Mouse (Mus musculus): Measurements from ENCODE around the gene Nae1. TPM values are rescaled to one million over a fixed set of nuclear protein-coding genes. Genes with fewer than 3 reads are reported as not detected.

The Nae1 gene
- total and polyA plus RNA-seq, 3 experiments: 26.0 to 95.0 (median 33.6) TPM

GRCm38 (mm10) chr8:104467463-104467862 lies 67.0 kb downstream of the Nae1 start:
- H3K79me2 ChIP-seq (replicated peaks; ENCODE audit: control insufficient read depth, extremely low read depth, insufficient read depth, poor library complexity, severe bottlenecking): no peaks in the 10 kb centered on the region
- in situ Hi-C loops (cut with MboI; ENCODE audit: low pct_ligation_motif_present, low pct_unique_long_range_greater_than_20kb, low sequenced_read_pairs): no loop called here
- H3K4me3 ChIP-seq (replicated peaks in 1 of 3; ENCODE audit: low read depth in 2 of 3, low read length in 2 of 3, poor library complexity in 1 of 3): no peak overlapping the region
- H3K36me3 ChIP-seq (replicated peaks in 1 of 2; ENCODE audit: control insufficient read depth in 1 of 2, insufficient read depth in 1 of 2, low read length in 1 of 2): no peaks in the 10 kb centered on the region
- H3K4me1 ChIP-seq (ENCODE audit: control insufficient read depth in 1 of 2, insufficient read depth in 2 of 2): no peaks in the 10 kb centered on the region
- H3K27me3 ChIP-seq (replicated peaks): no peaks in the 10 kb centered on the region
- TF ChIP-seq MAFK (IDR thresholded peaks at IDR 0.05; ENCODE audit: insufficient replicate concordance, low read length) (no peak), PAX5 (IDR thresholded peaks at IDR 0.05; ENCODE audit: low read length) (no peak), CTCF (conservative IDR thresholded peaks at IDR 0.05 in 1 of 2, IDR thresholded peaks at IDR 0.05 in 1 of 2; ENCODE audit: low read depth in 2 of 2, low read length in 2 of 2) (no peak), MEF2A (IDR thresholded peaks at IDR 0.05; ENCODE audit: borderline replicate concordance, low read depth, low read length) (no peak), JUND (conservative IDR thresholded peaks at IDR 0.05; ENCODE audit: low read depth, low read length) (no peak), NRF1 (IDR thresholded peaks at IDR 0.05; ENCODE audit: low read depth, low read length) (no peak), UBTF (IDR thresholded peaks at IDR 0.05; ENCODE audit: low read depth, low read length) (no peak), USF1 (IDR thresholded peaks at IDR 0.05; ENCODE audit: low read depth, low read length) (no peak)
- no peak overlapping the region for H3K27ac ChIP-seq (ENCODE audit: insufficient read depth, low read depth)
- no peak overlapping the region for H3K4me2 ChIP-seq (ENCODE audit: insufficient read depth, low read depth, poor library complexity, severe bottlenecking)
- H3K9me3 ChIP-seq (replicated peaks; ENCODE audit: low read length): no peaks in the 10 kb centered on the region
- H3K9ac ChIP-seq (ENCODE audit: insufficient read depth, low read depth): no peak overlapping the region
- dilution Hi-C loops (cut with MboI; ENCODE audit: extremely low pct_ligation_motif_present, extremely low pct_unique_long_range_greater_than_20kb, low sequenced_read_pairs): no loop called here
- no peak for DNase-seq (ENCODE audit: extremely low read depth)

Other genes starting within 250 kb of the Nae1 start
- not detected in 2 replicates for gene Cmtm2a, start 241.5 kb downstream of the Nae1 start, total RNA-seq (2012; rRNA removed)
- gene Cmtm2a, start 241.5 kb downstream of the Nae1 start, total RNA-seq (2014; rRNA removed): not detected in 2 replicates
- not detected in 2 replicates for gene Cmtm2a, start 241.5 kb downstream of the Nae1 start, polyA plus RNA-seq (2012; ENCODE audit: insufficient read length, low read depth)
- not detected in 2 replicates for gene Gm45711, start 224.6 kb downstream of the Nae1 start, total RNA-seq (2012; rRNA removed)
- gene Gm45711, start 224.6 kb downstream of the Nae1 start, total RNA-seq (2014; rRNA removed): not detected in 2 replicates
- not detected in 2 replicates for gene Gm45711, start 224.6 kb downstream of the Nae1 start, polyA plus RNA-seq (2012; ENCODE audit: insufficient read length, low read depth)
- gene Cmtm1, start 224.5 kb downstream of the Nae1 start, total RNA-seq (2012; rRNA removed): not detected in 2 replicates
- gene Cmtm1, start 224.5 kb downstream of the Nae1 start, total RNA-seq (2014; rRNA removed): not detected in 2 replicates
- gene Cmtm1, start 224.5 kb downstream of the Nae1 start, polyA plus RNA-seq (2012; ENCODE audit: insufficient read length, low read depth): not detected in 2 replicates
- not detected in 2 replicates for gene Gm11020, start 213.1 kb downstream of the Nae1 start, total RNA-seq (2012; rRNA removed)
- not detected in 2 replicates for gene Gm11020, start 213.1 kb downstream of the Nae1 start, total RNA-seq (2014; rRNA removed)
- not detected in 2 replicates for gene Gm11020, start 213.1 kb downstream of the Nae1 start, polyA plus RNA-seq (2012; ENCODE audit: insufficient read length, low read depth)
- gene Cmtm2b, start 212.4 kb downstream of the Nae1 start, total RNA-seq (2012; rRNA removed): not detected in 2 replicates
- gene Cmtm2b, start 212.4 kb downstream of the Nae1 start, total RNA-seq (2014; rRNA removed): not detected in 2 replicates
- not detected in 2 replicates for gene Cmtm2b, start 212.4 kb downstream of the Nae1 start, polyA plus RNA-seq (2012; ENCODE audit: insufficient read length, low read depth)
- 3.9 TPM in 2 replicates for gene Cmtm3, start 195.2 kb downstream of the Nae1 start, total RNA-seq (2012; rRNA removed)
- 4.2 and 4.3 TPM in 2 replicates for gene Cmtm3, start 195.2 kb downstream of the Nae1 start, total RNA-seq (2014; rRNA removed)
- 8.8 and 11.0 TPM in 2 replicates for gene Cmtm3, start 195.2 kb downstream of the Nae1 start, polyA plus RNA-seq (2012; ENCODE audit: insufficient read length, low read depth)
- 2.3 and 2.7 TPM in 2 replicates for gene Cmtm4, start 138.8 kb downstream of the Nae1 start, total RNA-seq (2012; rRNA removed)
- 2.5 and 2.6 TPM in 2 replicates for gene Cmtm4, start 138.8 kb downstream of the Nae1 start, total RNA-seq (2014; rRNA removed)
- 2.6 and 3.0 TPM in 2 replicates for gene Cmtm4, start 138.8 kb downstream of the Nae1 start, polyA plus RNA-seq (2012; ENCODE audit: insufficient read length, low read depth)
- 12.7 and 15.8 TPM in 2 replicates for gene Dync1li2, start 91.6 kb downstream of the Nae1 start, total RNA-seq (2012; rRNA removed)
- gene Dync1li2, start 91.6 kb downstream of the Nae1 start, total RNA-seq (2014; rRNA removed): 14.3 and 17.7 TPM in 2 replicates
- 22.8 and 30.4 TPM in 2 replicates for gene Dync1li2, start 91.6 kb downstream of the Nae1 start, polyA plus RNA-seq (2012; ENCODE audit: insufficient read length, low read depth)
- gene Terb1, start 24.7 kb downstream of the Nae1 start, total RNA-seq (2012; rRNA removed): not detected in 2 replicates
- gene Terb1, start 24.7 kb downstream of the Nae1 start, total RNA-seq (2014; rRNA removed): not detected in 2 replicates
- not detected in 2 replicates for gene Terb1, start 24.7 kb downstream of the Nae1 start, polyA plus RNA-seq (2012; ENCODE audit: insufficient read length, low read depth)
- gene Car7, start 52 bp upstream of the Nae1 start, total RNA-seq (2012; rRNA removed): 0.85 and 0.88 TPM in 2 replicates
- gene Car7, start 52 bp upstream of the Nae1 start, total RNA-seq (2014; rRNA removed): 0.62 and 0.92 TPM in 2 replicates
- 1.2 and 1.3 TPM in 2 replicates for gene Car7, start 52 bp upstream of the Nae1 start, polyA plus RNA-seq (2012; ENCODE audit: insufficient read length, low read depth)
- 8.7 and 11.9 TPM in 2 replicates for gene Pdp2, start 56.8 kb upstream of the Nae1 start, total RNA-seq (2012; rRNA removed)
- 6.9 and 7.6 TPM in 2 replicates for gene Pdp2, start 56.8 kb upstream of the Nae1 start, total RNA-seq (2014; rRNA removed)
- gene Pdp2, start 56.8 kb upstream of the Nae1 start, polyA plus RNA-seq (2012; ENCODE audit: insufficient read length, low read depth): 8.3 and 9.6 TPM in 2 replicates
- gene Cdh16, start 89.8 kb upstream of the Nae1 start, total RNA-seq (2012; rRNA removed): not detected in 2 replicates
- not detected in 2 replicates for gene Cdh16, start 89.8 kb upstream of the Nae1 start, total RNA-seq (2014; rRNA removed)
- gene Cdh16, start 89.8 kb upstream of the Nae1 start, polyA plus RNA-seq (2012; ENCODE audit: insufficient read length, low read depth): not detected in 2 replicates
- 30.9 and 31.1 TPM in 2 replicates for gene Rrad, start 96.7 kb upstream of the Nae1 start, total RNA-seq (2012; rRNA removed)
- 29.4 and 31.7 TPM in 2 replicates for gene Rrad, start 96.7 kb upstream of the Nae1 start, total RNA-seq (2014; rRNA removed)
- 32.3 and 33.6 TPM in 2 replicates for gene Rrad, start 96.7 kb upstream of the Nae1 start, polyA plus RNA-seq (2012; ENCODE audit: insufficient read length, low read depth)
- gene Ciao2b, start 107.3 kb upstream of the Nae1 start, total RNA-seq (2012; rRNA removed): 76.4 and 81.1 TPM in 2 replicates
- gene Ciao2b, start 107.3 kb upstream of the Nae1 start, total RNA-seq (2014; rRNA removed): 72.2 and 74.4 TPM in 2 replicates
- gene Ciao2b, start 107.3 kb upstream of the Nae1 start, polyA plus RNA-seq (2012; ENCODE audit: insufficient read length, low read depth): 75.8 and 76.4 TPM in 2 replicates
- not detected in 2 replicates for gene Ces2a, start 199.4 kb upstream of the Nae1 start, total RNA-seq (2012; rRNA removed)
- gene Ces2a, start 199.4 kb upstream of the Nae1 start, total RNA-seq (2014; rRNA removed): not detected in 2 replicates
- not detected in 2 replicates for gene Ces2a, start 199.4 kb upstream of the Nae1 start, polyA plus RNA-seq (2012; ENCODE audit: insufficient read length, low read depth)